Mouse (Mus musculus): ENCODE measurements around the gene Tmem91. TPM values are rescaled to one million over a fixed set of nuclear protein-coding genes. Genes with fewer than 3 reads are reported as not detected.
A peak's percentile ranks its signal among the peaks of the same experiment; 100 is the strongest.

The Tmem91 gene
- total and polyA plus RNA-seq, 3 experiments: 0.55 to 1.3 TPM; not detected in 1

- TF ChIP-seq POLR2A (IDR thresholded peaks at IDR 0.05; ENCODE audit: low read depth, low read length) (no peak), RCOR1 (conservative IDR thresholded peaks at IDR 0.05; ENCODE audit: low read depth, low read length) (no peak), CHD2 (IDR thresholded peaks at IDR 0.05; ENCODE audit: low read length) (no peak), UBTF (IDR thresholded peaks at IDR 0.05; ENCODE audit: low read depth, low read length) (no peak), MAX (IDR thresholded peaks at IDR 0.05; ENCODE audit: low read length) (no peak), KAT2A (IDR thresholded peaks at IDR 0.05; ENCODE audit: insufficient replicate concordance, low read length) (no peak), HCFC1 (IDR thresholded peaks at IDR 0.05; ENCODE audit: low read depth, low read length) (no peak), ZMIZ1 (IDR thresholded peaks at IDR 0.05; ENCODE audit: low read depth, low read length) (no peak)
- no peak overlapping the region for H3K4me2 ChIP-seq (ENCODE audit: insufficient read depth, low read depth, poor library complexity, severe bottlenecking)
- H3K9ac ChIP-seq (ENCODE audit: insufficient read depth, low read depth): no peak overlapping the region
- H3K4me1 ChIP-seq (ENCODE audit: control insufficient read depth in 1 of 2, insufficient read depth in 2 of 2): peaks cover 17 to 54% of the 10 kb centered on the region in 2 experiments
- H3K4me3 ChIP-seq (replicated peaks in 1 of 3; ENCODE audit: low read depth in 2 of 3, low read length in 2 of 3, poor library complexity in 1 of 3): no peak overlapping the region
- dilution Hi-C loops (cut with MboI; ENCODE audit: extremely low pct_ligation_motif_present, extremely low pct_unique_long_range_greater_than_20kb, low sequenced_read_pairs): no loop called here
- DNase-seq (ENCODE audit: extremely low read depth): no peak
- no peaks in the 10 kb centered on the region for H3K9me3 ChIP-seq (replicated peaks; ENCODE audit: low read length)
- peaks cover 0 to 3% of the 10 kb centered on the region in 2 experiments for H3K36me3 ChIP-seq (replicated peaks in 1 of 2; ENCODE audit: control insufficient read depth in 1 of 2, insufficient read depth in 1 of 2, low read length in 1 of 2)
- in situ Hi-C loops (cut with MboI; ENCODE audit: low pct_ligation_motif_present, low pct_unique_long_range_greater_than_20kb, low sequenced_read_pairs): no loop called here
- no peaks in the 10 kb centered on the region for H3K27me3 ChIP-seq (replicated peaks)
- H3K27ac ChIP-seq (ENCODE audit: insufficient read depth, low read depth): no peak overlapping the region
- no peaks in the 10 kb centered on the region for H3K79me2 ChIP-seq (replicated peaks; ENCODE audit: control insufficient read depth, extremely low read depth, insufficient read depth, poor library complexity, severe bottlenecking)
Observed at GRCm38 (mm10) chr7:25649839-25650238, 25.1 kb downstream of the Tmem91 start.

DNA sequence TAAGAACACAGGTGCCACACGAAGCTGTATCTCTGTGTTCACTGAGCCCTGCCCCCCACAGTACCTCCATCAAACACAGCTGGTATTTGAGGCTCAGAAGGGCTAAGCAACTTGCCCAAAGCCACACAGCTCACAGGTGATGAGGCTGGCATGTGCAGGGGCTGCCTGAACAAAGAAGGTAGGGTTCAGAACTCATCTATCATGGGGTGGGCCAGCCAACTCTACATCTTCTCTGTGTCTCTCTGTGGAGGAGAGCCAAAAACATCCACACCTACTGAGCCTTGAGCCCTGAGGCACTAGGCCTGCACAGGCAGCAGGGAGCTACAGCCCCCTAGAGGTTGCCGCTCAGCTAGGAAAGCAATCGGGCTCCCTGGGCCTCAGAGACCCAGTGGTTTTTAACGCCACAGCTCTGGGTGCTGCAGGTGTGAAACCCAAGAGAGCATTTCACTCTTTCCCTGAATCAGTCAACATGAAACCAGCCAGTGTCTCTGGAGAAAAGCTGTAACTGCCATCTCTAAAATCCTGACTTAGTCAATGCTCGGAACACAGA is 27.3 kb downstream of the Tmem91 start:
- Histone ChIP-seq H3K36me3 (replicated peaks in 1 of 2; ENCODE audit: control insufficient read depth in 1 of 2, insufficient read depth in 1 of 2, low read length in 1 of 2) (peaks cover 0 to 3% of the 10 kb centered on the region in 2 experiments), H3K9me3 (replicated peaks; ENCODE audit: low read length) (no peaks in the 10 kb centered on the region), H3K4me3 (replicated peaks in 1 of 3; ENCODE audit: low read depth in 2 of 3, low read length in 2 of 3, poor library complexity in 1 of 3) (no peak overlapping the region), H3K27me3 (replicated peaks) (no peaks in the 10 kb centered on the region), H3K9ac (ENCODE audit: insufficient read depth, low read depth) (no peak overlapping the region), H3K4me2 (ENCODE audit: insufficient read depth, low read depth, poor library complexity, severe bottlenecking) (no peak overlapping the region; the same call in 1 of the 2 replicates), H3K4me1 (ENCODE audit: control insufficient read depth in 1 of 2, insufficient read depth in 2 of 2) (peaks cover 17 to 54% of the 10 kb centered on the region in 2 experiments), H3K27ac (ENCODE audit: insufficient read depth, low read depth) (no peak overlapping the region), H3K79me2 (replicated peaks; ENCODE audit: control insufficient read depth, extremely low read depth, insufficient read depth, poor library complexity, severe bottlenecking) (no peaks in the 10 kb centered on the region)
- dilution Hi-C loops (cut with MboI; ENCODE audit: extremely low pct_ligation_motif_present, extremely low pct_unique_long_range_greater_than_20kb, low sequenced_read_pairs): no loop called here
- DNase-seq (ENCODE audit: extremely low read depth): peak; percentile 96
- in situ Hi-C loops (cut with MboI; ENCODE audit: low pct_ligation_motif_present, low pct_unique_long_range_greater_than_20kb, low sequenced_read_pairs): no loop called here
- peak; percentile 59; the same call in 1 of the 2 replicates for TF ChIP-seq MYC (IDR thresholded peaks at IDR 0.05; ENCODE audit: low read depth, low read length)
- peak; percentile 80; the same call in 1 of the 2 replicates for TF ChIP-seq UBTF (IDR thresholded peaks at IDR 0.05; ENCODE audit: low read depth, low read length)
- TF ChIP-seq JUN (IDR thresholded peaks at IDR 0.05; ENCODE audit: insufficient read depth, low read depth, low read length): peak; percentile 69
- peak; percentile 94 for TF ChIP-seq TCF12 (IDR thresholded peaks at IDR 0.05; ENCODE audit: low read depth, low read length)
- no peak for TF ChIP-seq E2F4 (IDR thresholded peaks at IDR 0.05; ENCODE audit: insufficient replicate concordance, low read depth, low read length)
- peak; percentile 77; the same call in 1 of the 2 replicates for TF ChIP-seq RCOR1 (conservative IDR thresholded peaks at IDR 0.05; ENCODE audit: low read depth, low read length)
- no peak for TF ChIP-seq POLR2A (IDR thresholded peaks at IDR 0.05; ENCODE audit: low read depth, low read length)
- TF ChIP-seq CHD2 (IDR thresholded peaks at IDR 0.05; ENCODE audit: low read length): no peak
- peak; percentile 95 for TF ChIP-seq EP300 (IDR thresholded peaks at IDR 0.05; ENCODE audit: low read length)
- TF ChIP-seq RAD21 (IDR thresholded peaks at IDR 0.05; ENCODE audit: low read depth, low read length): peak; percentile 91
- peak in 1 of 2 experiments; percentile 95; a peak in 2 of 4 replicates for TF ChIP-seq CTCF (conservative IDR thresholded peaks at IDR 0.05 in 1 of 2, IDR thresholded peaks at IDR 0.05 in 1 of 2; ENCODE audit: low read depth in 2 of 2, low read length in 2 of 2)
- peak; percentile 68; the same call in 1 of the 2 replicates for TF ChIP-seq SIN3A (IDR thresholded peaks at IDR 0.05; ENCODE audit: low read length)
- TF ChIP-seq IRF4 (IDR thresholded peaks at IDR 0.05; ENCODE audit: low read depth, low read length): peak; percentile 97
- no peak for TF ChIP-seq POLR2AphosphoS2 (IDR thresholded peaks at IDR 0.05; ENCODE audit: low read depth, low read length)
- peak; percentile 78 for TF ChIP-seq MEF2A (IDR thresholded peaks at IDR 0.05; ENCODE audit: borderline replicate concordance, low read depth, low read length)
- TF ChIP-seq HCFC1 (IDR thresholded peaks at IDR 0.05; ENCODE audit: low read depth, low read length): peak; percentile 38
- TF ChIP-seq TBP (conservative IDR thresholded peaks at IDR 0.05; ENCODE audit: low read depth, low read length): peak; percentile 75; the same call in 1 of the 2 replicates
- TF ChIP-seq SMC3 (IDR thresholded peaks at IDR 0.05; ENCODE audit: low read depth, low read length): peak; percentile 80
- peak; percentile 82 for TF ChIP-seq ETS1 (conservative IDR thresholded peaks at IDR 0.05; ENCODE audit: low read depth, low read length)
- TF ChIP-seq BHLHE40 (IDR thresholded peaks at IDR 0.05; ENCODE audit: low read depth, low read length): peak; percentile 86
- TF ChIP-seq NRF1 (IDR thresholded peaks at IDR 0.05; ENCODE audit: low read depth, low read length): peak; percentile 27; the same call in 1 of the 2 replicates
- TF ChIP-seq ZNF384 (IDR thresholded peaks at IDR 0.05; ENCODE audit: low read depth, low read length): peak; percentile 52
- TF ChIP-seq JUND (conservative IDR thresholded peaks at IDR 0.05; ENCODE audit: low read depth, low read length): peak; percentile 86
- peak; percentile 87 for TF ChIP-seq MAFK (IDR thresholded peaks at IDR 0.05; ENCODE audit: insufficient replicate concordance, low read length)
- peak; percentile 45; the same call in 1 of the 2 replicates for TF ChIP-seq MAX (IDR thresholded peaks at IDR 0.05; ENCODE audit: low read length)
- TF ChIP-seq CHD1 (IDR thresholded peaks at IDR 0.05; ENCODE audit: low read depth, low read length): no peak
- TF ChIP-seq NELFE (IDR thresholded peaks at IDR 0.05; ENCODE audit: low read depth, low read length): 0 out of 2 replicates have a peak, but pooled peaks have one; percentile 21
- TF ChIP-seq USF2 (conservative IDR thresholded peaks at IDR 0.05; ENCODE audit: low read depth, low read length): no peak
